Mouse (Mus musculus) spleen, embryonic (tissue): Measurements from ENCODE around the gene Treh.

Experiments
- CTCF ChIA-PET: fragments of 350-600 bp; sonication (Branson Sonifier 250); formaldehyde crosslinking; loops from one replicate; lab custom pipeline; 2022; lab: Charles Lee

Gene Treh

GRCm38 (mm10) chr9:44733671-44734523 is 60.9 kb downstream of the Treh start:
- CTCF ChIA-PET, result interaction anchor here (0.6 kb wide), 1 partner anchor 224 kb away, joined by 9 read pairs; no protein-coding TSS in a partner anchor

DNA sequence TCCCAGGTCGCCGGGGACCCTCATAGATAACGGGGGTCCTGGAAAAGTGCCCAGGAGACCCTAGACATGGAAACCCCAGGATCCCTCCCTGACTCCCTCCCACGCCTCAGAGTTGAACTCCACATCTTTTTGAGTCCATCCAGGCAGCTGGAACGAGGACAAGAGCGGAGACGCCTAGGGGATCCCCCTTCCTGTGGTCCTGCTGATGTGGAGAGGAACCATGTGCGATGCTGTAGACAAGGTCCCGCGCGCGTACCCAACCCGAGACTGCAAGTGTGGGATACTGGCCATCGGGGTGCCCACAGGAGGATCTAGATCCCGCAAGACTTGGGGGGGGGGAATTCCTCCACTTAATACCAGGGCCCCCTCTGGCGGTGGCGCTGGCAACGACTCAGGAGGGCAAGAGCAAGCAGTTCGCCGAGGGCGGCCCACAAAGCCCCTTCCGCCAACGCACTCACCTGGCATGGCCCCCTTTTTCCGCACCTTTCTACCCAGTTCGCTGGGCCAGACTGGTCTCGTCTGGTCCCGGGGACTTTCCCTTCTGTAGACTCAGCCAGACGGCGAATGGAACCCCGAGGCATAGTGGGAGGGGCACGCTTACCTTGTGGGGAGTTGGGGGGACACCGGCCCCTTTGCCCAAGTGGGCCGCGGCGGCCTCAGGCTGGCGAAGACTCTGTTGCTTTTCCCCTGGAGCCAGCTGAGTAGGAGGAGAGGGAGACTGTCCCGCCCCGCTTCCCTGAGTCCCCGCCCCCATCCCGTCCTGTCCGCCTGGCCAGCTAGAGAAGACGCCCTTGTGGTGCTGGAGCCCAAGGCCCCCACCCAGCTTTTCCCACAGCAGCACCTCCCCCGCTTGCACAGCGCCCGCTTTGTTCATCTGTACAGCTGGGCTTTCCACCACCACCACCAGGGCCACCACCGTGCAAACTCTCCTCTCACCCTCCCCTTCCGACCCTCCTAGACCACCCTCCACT is 61.8 kb downstream of the Treh start, which contains the start of gene Phldb1:
Phldb1 (minus strand) TSS at position 675 of the 971 bp plus-strand sequence.
- CTCF ChIA-PET, result no interaction called here

- CTCF ChIA-PET, result interaction anchor here (0.7 kb wide), 1 partner anchor 70 kb away, joined by 6 read pairs; no protein-coding TSS in a partner anchor
Measured at GRCm38 (mm10) chr9:44735886-44736285, 62.9 kb downstream of the Treh start.
